Comparison of ENCODE assay signal across 8 mouse cellular contexts in the genomic region with DNA sequence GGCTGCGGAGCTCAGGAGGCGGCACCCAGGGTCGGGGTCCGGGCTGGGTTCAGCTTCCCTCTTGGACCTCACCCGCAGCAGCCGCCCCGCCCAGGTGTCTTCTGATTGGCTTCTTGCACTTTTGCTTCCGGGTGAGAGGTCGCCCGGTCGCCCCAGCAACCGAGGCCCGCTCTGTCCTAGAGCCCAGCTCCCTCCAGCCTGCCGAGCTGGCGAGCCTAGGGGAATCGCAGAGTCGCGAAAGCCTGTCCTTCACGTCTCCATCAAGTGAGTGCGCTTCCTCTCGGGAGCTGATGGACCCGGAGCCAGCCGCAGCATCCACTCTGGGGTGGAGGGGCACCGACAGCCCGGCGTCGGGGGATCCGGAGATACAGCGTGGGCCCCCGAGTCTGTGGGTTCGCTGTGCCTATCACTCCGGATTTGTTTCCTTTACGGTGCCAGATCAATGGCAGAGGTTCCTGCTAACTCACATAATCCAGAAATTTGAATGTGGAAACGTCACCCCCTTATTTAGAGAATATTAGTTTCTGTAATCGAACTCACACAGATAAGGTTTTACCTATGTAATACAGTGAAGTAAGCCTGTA. TPM values are rescaled to one million over a fixed set of nuclear protein-coding genes. Genes with fewer than 3 reads are reported as not detected.
DNase-seq lines count a peak whose midpoint lies in the region; ATAC-seq and TF ChIP-seq lines count a peak whose summit lies in the region.

A gene (plus strand): TSS at position 130 of the 584 bp plus-strand sequence.
A gene (minus strand): TSS at position 403 of the 584 bp plus-strand sequence.

- peaks cover 3 to 6% of the 10 kb centered on the region in 2 experiments; a peak in 3 of 4 replicates for H3K4me1 ChIP-seq in CH12.LX (ENCODE audit: control insufficient read depth in 1 of 2, insufficient read depth in 2 of 2)
- H3K4me1 ChIP-seq in forebrain, embryonic 12.5 days: peaks cover 11% of the 10 kb centered on the region
- H3K4me1 ChIP-seq in liver, postnatal 0 days (ENCODE audit: insufficient read depth): peaks cover 12% of the 10 kb centered on the region
- peaks cover 7% of the 10 kb centered on the region for H3K4me1 ChIP-seq in neural tube, embryonic 14.5 days (ENCODE audit: control insufficient read depth, insufficient read depth, low read length)

- intact Hi-C loops in heart, postnatal 10 days (cut with DNase I): loop anchor here (2.0 to 5.0 kb wide), 4 partner anchors 43 to 271 kb away; no protein-coding TSS in a partner anchor

- H3K27ac ChIP-seq in CH12.LX (ENCODE audit: insufficient read depth, low read depth): peak within 1 kb of the TSS; percentile 84
- peak within 1 kb of the TSS; percentile 89 for H3K27ac ChIP-seq in forebrain, embryonic 12.5 days
- peak within 1 kb of the TSS; percentile 79 for H3K27ac ChIP-seq in liver, postnatal 0 days (ENCODE audit: low read depth)
- H3K27ac ChIP-seq in neural tube, embryonic 14.5 days (ENCODE audit: low read depth, low read length): peak within 1 kb of the TSS; percentile 91

- peak; percentile 56; the same call in 1 of the 2 replicates for TF ChIP-seq POLR2A in CH12.LX (IDR thresholded peaks at IDR 0.05; ENCODE audit: low read depth, low read length)

- H3K27me3 ChIP-seq in CH12.LX (replicated peaks): no peaks in the 10 kb centered on the region
- no peaks in the 10 kb centered on the region for H3K27me3 ChIP-seq in forebrain, embryonic 12.5 days
- H3K27me3 ChIP-seq in liver, postnatal 0 days (ENCODE audit: insufficient read depth, low read length): no peaks in the 10 kb centered on the region
- H3K27me3 ChIP-seq in neural tube, embryonic 14.5 days (ENCODE audit: control insufficient read depth, insufficient read depth, low read length): no peaks in the 10 kb centered on the region

- peaks cover 19% of the 10 kb centered on the region for H3K79me2 ChIP-seq in CH12.LX (replicated peaks; ENCODE audit: control insufficient read depth, extremely low read depth, insufficient read depth, poor library complexity, severe bottlenecking)

- peak within 1 kb of the TSS; percentile 91 to 94 (median 92) for H3K4me3 ChIP-seq in CH12.LX (replicated peaks in 1 of 3; ENCODE audit: low read depth in 2 of 3, low read length in 2 of 3, poor library complexity in 1 of 3)
- peak within 1 kb of the TSS; percentile 94 for H3K4me3 ChIP-seq in forebrain, embryonic 12.5 days (replicated peaks)
- H3K4me3 ChIP-seq in liver, postnatal 0 days (ENCODE audit: low read depth, low read length): peak within 1 kb of the TSS; percentile 71
- H3K4me3 ChIP-seq in neural tube, embryonic 14.5 days (ENCODE audit: low read depth, low read length): peak within 1 kb of the TSS; percentile 99

- no peaks in the 10 kb centered on the region for H3K9me3 ChIP-seq in CH12.LX (replicated peaks; ENCODE audit: low read length)
- no peaks in the 10 kb centered on the region for H3K9me3 ChIP-seq in forebrain, embryonic 12.5 days
- no peaks in the 10 kb centered on the region for H3K9me3 ChIP-seq in liver, postnatal 0 days (ENCODE audit: low read length)
- no peaks in the 10 kb centered on the region for H3K9me3 ChIP-seq in neural tube, embryonic 14.5 days (ENCODE audit: control insufficient read depth, low read length)

- peak within 1 kb of the TSS; percentile 98 for H3K4me2 ChIP-seq in CH12.LX (ENCODE audit: insufficient read depth, low read depth, poor library complexity, severe bottlenecking)
- H3K4me2 ChIP-seq in forebrain, embryonic 12.5 days: peak within 1 kb of the TSS; percentile 63
- H3K4me2 ChIP-seq in liver, postnatal 0 days (ENCODE audit: low read depth, low read length): peak within 1 kb of the TSS; percentile 82
- H3K4me2 ChIP-seq in neural tube, embryonic 14.5 days (ENCODE audit: low read depth, low read length): peak within 1 kb of the TSS; percentile 67

- dilution Hi-C loops in CH12.LX (cut with MboI; ENCODE audit: extremely low pct_ligation_motif_present, extremely low pct_unique_long_range_greater_than_20kb, low sequenced_read_pairs): no loop called here

- TF ChIP-seq EP300 in CH12.LX (IDR thresholded peaks at IDR 0.05; ENCODE audit: low read length): no peak
- TF ChIP-seq EP300 in liver, postnatal 0 days (IDR thresholded peaks at IDR 0.05; ENCODE audit: low read depth): no peak

- in situ Hi-C loops in CH12.LX (cut with MboI; ENCODE audit: low pct_ligation_motif_present, low pct_unique_long_range_greater_than_20kb, low sequenced_read_pairs): loop anchor here (25.0 kb wide), 1 partner anchor 272 kb away; no protein-coding TSS in a partner anchor

- no peak for TF ChIP-seq RAD21 in CH12.LX (IDR thresholded peaks at IDR 0.05; ENCODE audit: low read depth, low read length)

- peak within 1 kb of the TSS; percentile 79 for H3K9ac ChIP-seq in CH12.LX (ENCODE audit: insufficient read depth, low read depth)
- peak within 1 kb of the TSS; percentile 94 for H3K9ac ChIP-seq in forebrain, embryonic 12.5 days
- H3K9ac ChIP-seq in liver, postnatal 0 days (replicated peaks): peak within 1 kb of the TSS; percentile 70
- peak within 1 kb of the TSS; percentile 87 for H3K9ac ChIP-seq in neural tube, embryonic 14.5 days (replicated peaks; ENCODE audit: low read depth, low read length)

- DNase-seq in CH12.LX (ENCODE audit: extremely low read depth): peak; percentile 96
- peak; percentile 88 for DNase-seq in c-Kit-positive CD71-positive TER-119-negative erythroid progenitor cells, embryonic 14.5 days (ENCODE audit: low read depth)
- DNase-seq in heart, postnatal 10 days: peak; percentile 98 to 99
- DNase-seq in large intestine, adult 2 months (ENCODE audit: low read depth, low spot score): peak; percentile 73
- DNase-seq in liver, postnatal 0 days: peak; percentile 99
- DNase-seq in testis, postnatal 10 days (ENCODE audit: low spot score): peak; percentile 99

- TF ChIP-seq CTCF in CH12.LX (conservative IDR thresholded peaks at IDR 0.05 in 1 of 2, IDR thresholded peaks at IDR 0.05 in 1 of 2; ENCODE audit: low read depth in 2 of 2, low read length in 2 of 2): no peak
- TF ChIP-seq CTCF in liver, postnatal 0 days (IDR thresholded peaks at IDR 0.05; ENCODE audit: low read depth): no peak

- H3K36me3 ChIP-seq in CH12.LX (replicated peaks in 1 of 2; ENCODE audit: control insufficient read depth in 1 of 2, insufficient read depth in 1 of 2, low read length in 1 of 2): no peaks in the 10 kb centered on the region
- no peaks in the 10 kb centered on the region for H3K36me3 ChIP-seq in forebrain, embryonic 12.5 days (replicated peaks)
- H3K36me3 ChIP-seq in liver, postnatal 0 days (replicated peaks; ENCODE audit: insufficient read depth, low read length): no peaks in the 10 kb centered on the region
- no peaks in the 10 kb centered on the region for H3K36me3 ChIP-seq in neural tube, embryonic 14.5 days (ENCODE audit: control insufficient read depth, insufficient read depth, low read length)

- ATAC-seq in forebrain, embryonic 12.5 days (ENCODE audit: low FRiP score): peak; percentile 99
- peak; percentile 100 for ATAC-seq in liver, postnatal 0 days
- peak; percentile 99 for ATAC-seq in neural tube, embryonic 14.5 days (ENCODE audit: low read depth)

- WGBS in forebrain, embryonic 12.5 days: under 1% methylated on average over 35 of the region's 35 CpGs
- WGBS in large intestine, adult 2 months: 1% methylated on average over 35 of the region's 35 CpGs
- under 1% methylated on average over 35 of the region's 35 CpGs for WGBS in liver, postnatal 0 days (ENCODE audit: insufficient replicate concordance)
- WGBS in neural tube, embryonic 14.5 days: 1% methylated on average over 34 of the region's 35 CpGs

TF ChIP-seq in CH12.LX, 34 proteins besides CTCF, POLR2A, EP300 and RAD21 (continues in another document):
- TF ChIP-seq USF2 (conservative IDR thresholded peaks at IDR 0.05; ENCODE audit: low read depth, low read length) (no peak), E2F4 (IDR thresholded peaks at IDR 0.05; ENCODE audit: insufficient replicate concordance, low read depth, low read length) (no peak), MAZ (IDR thresholded peaks at IDR 0.05; ENCODE audit: low read depth, low read length) (peak; percentile 71; the same call in 1 of the 2 replicates), CHD2 (IDR thresholded peaks at IDR 0.05; ENCODE audit: low read length) (peak; percentile 98), RCOR1 (conservative IDR thresholded peaks at IDR 0.05; ENCODE audit: low read depth, low read length) (no peak), GABPA (IDR thresholded peaks at IDR 0.05; ENCODE audit: insufficient replicate concordance, low read depth, low read length) (no peak; the same call in 1 of the 2 replicates), BHLHE40 (IDR thresholded peaks at IDR 0.05; ENCODE audit: low read depth, low read length) (no peak), JUN (IDR thresholded peaks at IDR 0.05; ENCODE audit: insufficient read depth, low read depth, low read length) (no peak), MEF2A (IDR thresholded peaks at IDR 0.05; ENCODE audit: borderline replicate concordance, low read depth, low read length) (peak; percentile 33; the same call in 1 of the 2 replicates), MYC (IDR thresholded peaks at IDR 0.05; ENCODE audit: low read depth, low read length) (no peak), TCF12 (IDR thresholded peaks at IDR 0.05; ENCODE audit: low read depth, low read length) (peak; percentile 75), ZKSCAN1 (IDR thresholded peaks at IDR 0.05; ENCODE audit: borderline replicate concordance, low read depth, low read length) (no peak), TBP (conservative IDR thresholded peaks at IDR 0.05; ENCODE audit: low read depth, low read length) (no peak), PAX5 (IDR thresholded peaks at IDR 0.05; ENCODE audit: low read length) (no peak)

RNA-seq across cellular contexts. Expression of the first gene that starts in this region (rescaled TPM):
- total RNA-seq in CH12.LX (2012; rRNA removed) (18.3 and 18.4 TPM in 2 replicates), CH12.LX (2014; rRNA removed) (13.9 and 14.5 TPM in 2 replicates)
- polyA plus RNA-seq in CH12.LX (2012; ENCODE audit: insufficient read length, low read depth): 17.2 and 18.1 TPM in 2 replicates
- 37.8 and 45.1 TPM in 2 replicates for polyA plus RNA-seq in forebrain, embryonic 12.5 days (2016; fragmentation: Nextera tagmentation; extraction: Ambion mirVana)
- total RNA-seq in heart, postnatal 10 days (2021): 10 to 100 TPM in 1 of 2 experiments, 1 to 10 TPM in 1; 9.9 to 12.0 TPM
- polyA plus RNA-seq in large intestine, adult 2 months (2012; rRNA removed): 3.9 and 4.3 TPM in 2 replicates
- 11.2 and 11.4 TPM in 2 replicates for polyA plus RNA-seq in liver, postnatal 0 days (2015; fragmentation: Nextera tagmentation; extraction: Ambion mirVana)
- 56.7 and 60.1 TPM in 2 replicates for polyA plus RNA-seq in neural tube, embryonic 14.5 days (2014; fragmentation: Nextera tagmentation; extraction: Ambion mirVana)

RNA-seq across cellular contexts. Expression of the second gene that starts in this region (rescaled TPM):
- total RNA-seq in CH12.LX (2012; rRNA removed) (13.6 and 20.3 TPM in 2 replicates), CH12.LX (2014; rRNA removed) (22.0 and 22.4 TPM in 2 replicates)
- 19.2 and 21.7 TPM in 2 replicates for polyA plus RNA-seq in CH12.LX (2012; ENCODE audit: insufficient read length, low read depth)
- 31.3 and 33.0 TPM in 2 replicates for polyA plus RNA-seq in forebrain, embryonic 12.5 days (2016; fragmentation: Nextera tagmentation; extraction: Ambion mirVana)
- 1 to 10 TPM; 7.5 to 8.7 TPM for total RNA-seq in heart, postnatal 10 days (2021)
- 4.8 and 8.4 TPM in 2 replicates for polyA plus RNA-seq in large intestine, adult 2 months (2012; rRNA removed)
- 1.7 and 1.9 TPM in 2 replicates for polyA plus RNA-seq in liver, postnatal 0 days (2015; fragmentation: Nextera tagmentation; extraction: Ambion mirVana)
- 52.8 and 60.1 TPM in 2 replicates for polyA plus RNA-seq in neural tube, embryonic 14.5 days (2014; fragmentation: Nextera tagmentation; extraction: Ambion mirVana)

Comparison
In these comparisons a context has a peak if more than half of its experiments do, and no peak if none do; other contexts are left out.
1. Peak in every context shown above with its lines: DNase-seq, ATAC-seq, H3K4me3 ChIP-seq and H3K27ac ChIP-seq.